Mouse (Mus musculus) gastrocnemius, adult 8-10 months (tissue): ENCODE data around the gene Pagr1a. TPM values are rescaled to one million over a fixed set of nuclear protein-coding genes. Genes with fewer than 3 reads are reported as not detected.

Source experiments
- DNase-seq, 2 experiments: peaks; one replicate each; pipeline ENCODE4 v3.0.0; 2022; ENCODE audit warnings: low spot score in 2 of 2
- total RNA-seq, 4 experiments: library from RNA; stranded (reverse); gene quantifications; 2 replicates each; pipeline ENCODE4 v1.2.4; 2022

Pagr1a gene
- total RNA-seq, 4 experiments from 2014 or later, result 1.3 to 17.6 (median 5.2) TPM

- DNase-seq, result peak in 1 of 2 experiments; percentile 45
Observed at GRCm38 (mm10) chr7:127020901-127021562, 3.9 kb upstream of the Pagr1a start, which contains the start of the genes Gm42742 and Prrt2. Gene Gm42742, minus strand, starts transcription at chr7:127021097. Gene Prrt2, minus strand, starts transcription at chr7:127021211.

DNA sequence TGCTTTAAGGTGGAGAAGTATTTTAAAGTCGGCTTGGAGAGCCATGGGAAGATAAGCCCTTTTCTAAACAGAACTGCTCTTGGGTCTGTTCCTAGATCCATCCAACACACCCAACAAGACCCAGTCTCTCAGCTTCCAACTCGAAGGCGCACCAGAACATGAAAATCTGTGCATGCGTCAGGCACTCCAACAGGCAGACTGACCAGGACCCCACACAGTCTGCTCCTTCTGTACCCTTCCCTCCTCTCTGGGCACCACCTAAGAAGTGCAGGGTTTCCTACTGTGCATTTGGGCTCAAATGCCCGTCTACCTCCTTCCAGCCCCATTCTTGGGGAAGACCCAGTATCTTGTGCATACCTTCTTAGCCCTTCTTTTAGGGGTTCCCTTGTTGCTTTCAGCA is 3.3 kb upstream of the Pagr1a start:
- DNase-seq, result no peak

- DNase-seq, result no peak
Observed at GRCm38 (mm10) chr7:127020031-127020430, 2.9 kb upstream of the Pagr1a start.

- no peak for DNase-seq
Observed at GRCm38 (mm10) chr7:127019306-127019960, 2.3 kb upstream of the Pagr1a start.

DNA sequence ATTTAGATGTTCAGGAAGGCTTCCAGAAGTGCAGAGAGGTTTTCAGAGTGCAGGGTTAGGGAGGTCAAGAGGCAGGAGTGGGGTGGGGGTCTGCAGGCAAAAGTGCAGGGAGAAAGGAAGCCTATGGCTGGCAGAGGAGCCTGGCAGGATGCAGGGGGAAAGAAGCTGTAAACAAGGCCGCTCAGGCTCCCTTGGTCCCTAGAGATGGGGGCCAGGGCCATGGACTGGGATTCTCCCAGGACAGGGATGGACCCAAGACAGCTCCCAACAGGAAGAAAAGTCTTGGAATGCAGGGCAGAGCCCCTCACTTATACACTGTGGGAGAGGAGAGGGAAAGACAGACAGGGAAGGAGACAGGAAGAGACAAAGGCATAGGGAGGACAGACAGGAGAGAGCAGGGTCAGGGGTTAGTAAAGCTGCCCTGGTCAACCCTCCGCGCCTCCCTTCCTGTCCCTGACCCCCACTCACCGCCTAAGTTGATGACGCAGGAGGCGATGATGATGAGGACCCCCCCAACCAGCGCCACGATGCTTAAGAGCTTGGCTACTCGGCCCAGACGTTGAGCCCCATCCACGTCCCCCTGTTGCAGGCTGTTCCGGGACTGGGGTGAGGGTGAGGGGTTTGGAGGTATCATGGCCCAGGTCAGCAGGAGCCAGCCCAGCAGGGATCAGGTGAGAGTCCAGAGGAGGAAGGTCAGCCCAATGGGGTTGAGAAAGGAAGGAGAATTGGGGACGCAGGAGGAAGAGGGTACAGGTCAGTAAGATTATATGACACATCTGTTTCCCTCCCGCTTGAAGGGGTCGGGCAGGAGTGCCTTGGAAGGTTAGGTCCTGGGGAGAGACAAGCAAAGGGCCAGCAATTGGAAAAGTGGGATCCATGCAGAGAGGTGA is 1.5 kb upstream of the Pagr1a start:
- DNase-seq, result no peak

DNA sequence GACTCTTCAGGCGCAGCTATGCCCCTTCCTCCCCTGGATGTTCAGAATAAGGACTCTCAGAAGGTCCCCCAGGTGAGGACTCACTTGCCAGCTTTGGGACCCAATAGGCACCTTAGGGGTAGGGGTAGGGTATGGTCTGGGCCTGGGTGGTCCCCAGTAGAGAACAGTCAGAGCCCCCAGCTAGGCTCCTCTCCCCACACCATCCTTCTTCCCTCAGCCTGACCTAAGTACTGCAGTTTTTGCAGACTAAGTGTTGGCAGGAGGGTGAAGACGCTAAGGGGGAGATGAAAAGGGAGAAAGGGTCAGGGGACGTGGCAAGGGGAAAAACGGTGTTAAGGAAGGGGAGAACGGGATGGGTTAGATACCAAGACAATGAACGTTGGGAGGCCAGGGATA is 796 bp upstream of the Pagr1a start:
- DNase-seq, result no peak

DNA sequence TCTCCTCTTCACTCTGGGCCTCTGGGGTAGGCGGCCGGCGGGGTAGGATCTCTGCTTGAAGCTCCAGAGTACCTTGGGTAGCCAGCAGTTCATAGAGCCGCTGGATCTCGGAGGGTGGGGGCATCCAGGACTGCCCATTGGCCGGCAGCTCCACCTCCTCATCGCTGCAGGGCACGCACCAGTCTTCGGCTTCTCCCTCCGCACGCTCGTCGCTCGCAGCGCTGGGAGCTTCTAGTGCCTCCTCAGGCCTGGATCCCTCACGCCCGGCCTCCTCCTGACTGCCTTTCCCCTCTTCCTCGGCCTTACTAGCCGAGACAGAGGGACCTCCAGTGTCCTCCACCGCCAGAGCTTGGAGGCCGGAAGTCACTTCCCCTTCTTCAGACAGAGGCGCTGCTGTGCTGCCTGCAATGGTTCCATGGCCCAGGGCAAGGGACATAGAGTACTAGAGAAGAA is 640 bp downstream of the Pagr1a start:
- DNase-seq, result no peak

DNA sequence TGATC is 869 bp downstream of the Pagr1a start, which contains the start of gene Pagr1b:
Gene Pagr1b, minus strand, starts transcription at position 4 of the 5 bp plus-strand sequence.
- no peak for DNase-seq

- DNase-seq, result no peak
Observed at GRCm38 (mm10) chr7:127016081-127016480, 1.1 kb downstream of the Pagr1a start.

DNA sequence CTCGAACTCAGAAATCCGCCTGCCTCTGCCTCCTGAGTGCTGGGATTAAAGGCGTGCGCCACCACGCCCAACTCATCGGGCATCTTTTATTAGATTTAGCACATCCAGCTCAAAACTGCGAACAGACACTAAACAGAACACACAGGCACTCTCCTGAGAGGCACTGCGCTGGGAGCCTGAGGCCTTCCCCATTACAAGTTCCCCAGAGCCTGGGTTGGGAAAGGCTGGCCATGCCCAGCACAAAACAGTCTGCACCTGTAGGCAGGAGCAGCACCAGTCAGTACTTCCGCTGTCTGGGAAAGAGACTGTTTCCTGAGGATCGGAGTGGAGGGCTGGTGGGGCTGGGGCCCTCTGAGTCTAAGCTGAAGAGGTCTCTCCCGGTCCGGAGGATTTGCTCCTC is 2.2 kb downstream of the Pagr1a start:
- no peak for DNase-seq

- DNase-seq, result peak; percentile 68
Observed at GRCm38 (mm10) chr7:127014320-127014719, 2.8 kb downstream of the Pagr1a start, which contains the start of gene Mvp. Gene Mvp, minus strand, starts transcription at chr7:127014621.

DNA sequence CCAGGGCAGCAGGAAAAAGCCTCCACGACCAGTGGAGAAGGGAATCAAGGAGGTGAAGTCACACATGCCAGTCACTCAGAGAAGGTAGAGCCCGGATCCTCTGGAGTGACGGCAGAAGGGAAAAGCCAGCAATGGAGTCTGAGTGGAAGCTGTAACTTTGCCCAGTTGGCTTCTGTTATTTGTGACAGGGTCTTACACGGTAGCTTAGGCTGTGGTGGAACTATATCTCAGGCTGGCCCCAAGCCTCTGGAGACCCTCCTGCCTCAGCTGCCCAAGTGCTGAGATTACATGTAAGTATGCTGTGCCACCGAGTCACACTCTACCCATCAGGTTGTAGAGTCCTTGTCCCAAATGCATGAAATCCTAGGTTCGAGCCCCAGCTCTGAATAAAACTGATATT is 3.8 kb downstream of the Pagr1a start:
- no peak for DNase-seq

DNA sequence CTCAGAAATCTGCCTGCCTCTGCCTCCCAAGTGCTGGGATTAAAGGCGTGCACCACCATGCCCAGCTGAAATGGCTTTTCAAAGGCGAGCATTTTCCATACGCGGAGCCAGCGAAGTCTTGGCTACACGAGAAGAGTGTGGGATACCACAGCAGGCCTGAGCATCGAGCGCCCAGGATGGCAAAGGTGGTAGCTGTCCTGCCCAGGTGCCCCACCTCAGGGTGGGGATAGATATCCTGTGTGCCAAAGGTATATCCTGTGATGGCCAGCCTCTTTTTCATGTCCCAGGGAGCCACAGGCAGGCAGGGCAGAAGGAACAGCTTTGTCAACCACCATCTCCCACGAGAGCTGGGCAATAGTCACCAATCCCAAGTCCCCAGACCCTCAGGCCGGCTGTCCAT is 4.3 kb downstream of the Pagr1a start:
- no peak for DNase-seq

DNA sequence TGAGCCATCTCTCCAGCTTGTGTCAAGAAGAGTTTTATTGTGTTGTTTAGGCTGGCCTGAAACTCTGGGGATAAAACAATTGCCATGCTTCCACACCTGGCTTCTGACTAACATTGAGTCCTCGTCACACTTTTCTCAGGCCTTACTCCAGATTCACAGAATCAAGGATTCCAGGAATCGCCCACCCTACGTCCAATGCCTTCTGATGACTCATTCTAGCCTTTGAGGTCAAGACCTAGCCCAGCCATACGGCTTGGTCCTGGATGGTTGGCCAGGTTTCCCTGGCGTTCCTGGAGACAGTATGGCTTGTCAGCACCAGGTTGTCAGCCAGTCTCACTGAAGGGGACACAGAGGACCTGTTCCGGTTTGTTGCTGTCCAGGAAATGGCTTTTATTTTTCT is 4.8 kb downstream of the Pagr1a start:
- DNase-seq, result no peak

GRCm38 (mm10) chr7:127011717-127012116 is 5.4 kb downstream of the Pagr1a start:
- no peak for DNase-seq

GRCm38 (mm10) chr7:127011051-127011450 is 6.1 kb downstream of the Pagr1a start:
- DNase-seq, result no peak

GRCm38 (mm10) chr7:127009307-127010085 is 7.7 kb downstream of the Pagr1a start:
- DNase-seq, result no peak

- DNase-seq, result peak; percentile 61 to 63
Observed at GRCm38 (mm10) chr7:127008239-127009019, 8.7 kb downstream of the Pagr1a start.

- no peak for DNase-seq
Observed at GRCm38 (mm10) chr7:127007313-127008024, 9.7 kb downstream of the Pagr1a start.

- no peak for DNase-seq
Observed at GRCm38 (mm10) chr7:127004122-127004875, 12.9 kb downstream of the Pagr1a start.
